Mouse (Mus musculus) stomach, postnatal 0 days (tissue): ENCODE measurements at regions not wholly inside any gene's neighbourhood (a gene's known extent, or its start where the extent isn't known, plus 50 kb on each side); places are given as distances from the start of the nearest gene placed in this dataset.

Source experiments
- ATAC-seq: fragments of 200-750 bp; cut with Nextera tagmentation; 2 replicates; pipeline ENCODE4 v1.8.0; 2017; ENCODE audit not compliant: low FRiP score, low TSS enrichment
- DNase-seq: peaks from one replicate; pipeline ENCODE4 v3.0.0-alpha.2; 2016; ENCODE audit warnings: low spot score
- H3K27ac ChIP-seq: fragments of 300-500 bp; sonication (generic); replicated peaks from 2 replicates; pipeline ENCODE4 v1.5.1; 2014; ENCODE audit warnings: mild to moderate bottlenecking, control low read depth
- H3K27me3 ChIP-seq: fragments of 300-500 bp; sonication (generic); 2 replicates; pipeline ENCODE4 v1.6.1; 2014; ENCODE audit warnings: low read length; ENCODE audit not compliant: control insufficient read depth, insufficient read depth
- H3K36me3 ChIP-seq: fragments of 300-500 bp; sonication (generic); 2 replicates; pipeline ENCODE4 v1.6.1; 2014; ENCODE audit warnings: low read length, mixed read lengths; ENCODE audit not compliant: control insufficient read depth, insufficient read depth
- H3K4me1 ChIP-seq: fragments of 300-500 bp; sonication (generic); replicated peaks from 2 replicates; pipeline ENCODE4 v1.6.1; 2014; ENCODE audit warnings: antibody characterized with exemption; ENCODE audit not compliant: control insufficient read depth, insufficient read depth
- H3K4me2 ChIP-seq: fragments of 300-500 bp; sonication (generic); replicated peaks from 2 replicates; pipeline ENCODE4 v1.6.1; 2014; ENCODE audit warnings: low read depth, mild to moderate bottlenecking, control low read depth, moderate library complexity
- H3K4me3 ChIP-seq: fragments of 300-500 bp; sonication (generic); 2 replicates; pipeline ENCODE4 v1.5.1; 2014; ENCODE audit warnings: low read depth, low read length, control low read depth
- H3K9ac ChIP-seq: fragments of 300-500 bp; sonication (generic); 2 replicates; pipeline ENCODE4 v1.6.1; 2014; ENCODE audit warnings: mild to moderate bottlenecking, low read length, control low read depth, mixed read lengths
- H3K9me3 ChIP-seq: fragments of 300-500 bp; sonication (generic); 2 replicates; pipeline ENCODE4 v1.6.1; 2016; ENCODE audit warnings: low read length; ENCODE audit not compliant: control insufficient read depth
- CTCF ChIP-seq: IDR thresholded peaks from 2 replicates; pipeline ENCODE4 v1.5.1; 2016; ENCODE audit warnings: antibody characterized with exemption, low read depth, mild to moderate bottlenecking, moderate library complexity
- EP300 ChIP-seq: optimal IDR thresholded peaks from 2 replicates; pipeline ENCODE3; 2016; ENCODE audit warnings: antibody characterized with exemption
- WGBS: fragments of 180-500 bp; shearing (Covaris S2); extraction: QIAGEN DNeasy Blood & Tissue Kit; methylation state at CpG from one replicate; pipeline ENCODE4 v1.1.7; 2014; 5-methylcytosine and 5-hydroxymethylcytosine counted together

GRCm38 (mm10) chr10:46819133-46819532 is 1241.5 kb downstream of the Hace1 start:
- H3K9me3 ChIP-seq: no peaks in the 10 kb centered on the region
- H3K27me3 ChIP-seq: no peaks in the 10 kb centered on the region
- no peaks in the 10 kb centered on the region for H3K4me1 ChIP-seq
- ATAC-seq (no peak), DNase-seq (no peak)
- no peak overlapping the region for H3K9ac ChIP-seq
- no peaks in the 10 kb centered on the region for H3K36me3 ChIP-seq
- no peak overlapping the region for H3K4me3 ChIP-seq
- no peak overlapping the region for H3K27ac ChIP-seq
- H3K4me2 ChIP-seq: no peak overlapping the region
- WGBS: 77% methylated on average over 2 of the region's 2 CpGs
- TF ChIP-seq EP300: no peak
- TF ChIP-seq CTCF: no peak

- Histone ChIP-seq H3K27me3 (no peaks in the 10 kb centered on the region), H3K4me2 (no peak overlapping the region), H3K27ac (no peak overlapping the region), H3K4me3 (no peak overlapping the region), H3K9ac (no peak overlapping the region), H3K36me3 (no peaks in the 10 kb centered on the region), H3K9me3 (no peaks in the 10 kb centered on the region), H3K4me1 (no peaks in the 10 kb centered on the region)
- TF ChIP-seq CTCF (no peak), EP300 (no peak)
- DNase-seq: no peak
- ATAC-seq: no peak
- 97% methylated on average over 1 of the region's 1 CpGs for WGBS
These were observed 1242.3 kb downstream of the Hace1 start for GRCm38 (mm10) chr10:46819965-46820364.

DNA sequence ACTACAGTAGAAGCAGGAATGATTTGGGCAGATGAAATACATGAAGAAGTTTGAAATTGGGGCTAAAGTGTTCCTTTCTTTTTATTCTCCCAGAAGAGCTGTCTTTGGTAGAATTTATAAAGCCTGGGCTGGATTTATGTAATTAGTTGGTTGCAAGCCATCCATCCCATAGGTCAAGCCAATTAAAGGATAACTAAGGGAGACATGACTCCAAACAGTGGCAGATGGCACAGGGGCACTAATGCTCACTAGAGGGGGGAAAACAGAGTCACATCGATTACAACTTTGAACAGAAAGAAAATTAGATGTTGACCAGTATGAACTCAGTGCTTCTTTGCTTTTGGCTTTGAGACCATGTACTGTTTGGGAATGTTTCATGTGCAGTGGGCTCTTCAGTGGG is 1246.2 kb downstream of the Hace1 start:
- H3K27ac ChIP-seq: no peak overlapping the region
- H3K27me3 ChIP-seq: no peaks in the 10 kb centered on the region
- H3K9me3 ChIP-seq: no peaks in the 10 kb centered on the region
- no peaks in the 10 kb centered on the region for H3K4me1 ChIP-seq
- WGBS: 65% methylated on average over 1 of the region's 1 CpGs
- no peak overlapping the region for H3K4me3 ChIP-seq
- no peaks in the 10 kb centered on the region for H3K36me3 ChIP-seq
- TF ChIP-seq EP300 (no peak), CTCF (no peak)
- DNase-seq (no peak), ATAC-seq (no peak)
- H3K9ac ChIP-seq: no peak overlapping the region
- H3K4me2 ChIP-seq: no peak overlapping the region

GRCm38 (mm10) chr10:46826012-46826411 is 1248.4 kb downstream of the Hace1 start:
- H3K9me3 ChIP-seq: no peaks in the 10 kb centered on the region
- TF ChIP-seq EP300 (no peak), CTCF (no peak)
- no peaks in the 10 kb centered on the region for H3K27me3 ChIP-seq
- H3K9ac ChIP-seq: no peak overlapping the region
- 47% methylated on average over 3 of the region's 3 CpGs for WGBS
- no peak overlapping the region for H3K4me3 ChIP-seq
- no peak overlapping the region for H3K27ac ChIP-seq
- H3K4me2 ChIP-seq: no peak overlapping the region
- no peaks in the 10 kb centered on the region for H3K36me3 ChIP-seq
- no peak for ATAC-seq
- H3K4me1 ChIP-seq: no peaks in the 10 kb centered on the region
- no peak for DNase-seq

GRCm38 (mm10) chr10:46826639-46827038 is 1249.0 kb downstream of the Hace1 start:
- WGBS: 71% methylated on average over 1 of the region's 1 CpGs
- H3K4me3 ChIP-seq: no peak overlapping the region
- ATAC-seq (no peak), DNase-seq (no peak)
- no peaks in the 10 kb centered on the region for H3K4me1 ChIP-seq
- no peaks in the 10 kb centered on the region for H3K27me3 ChIP-seq
- no peak overlapping the region for H3K27ac ChIP-seq
- no peaks in the 10 kb centered on the region for H3K36me3 ChIP-seq
- H3K4me2 ChIP-seq: no peak overlapping the region
- H3K9ac ChIP-seq: no peak overlapping the region
- no peak for TF ChIP-seq EP300
- TF ChIP-seq CTCF: no peak
- H3K9me3 ChIP-seq: no peaks in the 10 kb centered on the region

DNA sequence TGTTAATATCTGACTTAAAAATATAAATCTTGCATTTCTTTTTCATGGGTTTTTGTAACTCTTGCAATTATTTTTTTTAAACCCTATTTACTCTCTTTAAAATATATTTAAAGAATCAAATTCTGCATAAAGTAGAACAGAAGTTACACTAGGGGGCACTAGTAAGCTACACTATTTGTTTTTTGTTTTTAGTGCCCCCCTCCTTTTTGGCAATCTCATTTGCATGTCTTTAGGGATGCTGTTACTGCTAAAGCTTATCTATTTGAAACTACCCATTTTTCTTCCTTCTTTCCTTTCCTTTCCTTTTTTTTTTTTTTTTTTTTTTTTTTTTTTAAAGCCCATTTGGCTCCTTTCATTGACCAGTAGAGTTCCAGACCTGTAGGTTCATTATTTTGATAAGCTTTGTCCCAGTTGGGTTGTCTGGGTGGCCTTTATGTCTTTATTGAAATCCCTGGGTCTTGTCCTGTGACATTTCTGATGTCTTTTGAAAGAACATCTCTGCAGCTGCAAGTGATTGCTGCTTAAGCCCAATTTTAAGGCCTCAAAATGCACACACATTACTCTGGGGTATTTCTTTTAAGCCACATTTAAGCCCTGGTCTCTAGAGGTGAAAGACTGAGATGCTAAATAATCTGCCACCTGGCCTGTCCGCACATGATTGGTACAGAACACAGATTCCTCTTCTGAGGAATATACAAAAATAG is 1249.6 kb downstream of the Hace1 start:
- peak; percentile 24 for TF ChIP-seq CTCF
- no peak for TF ChIP-seq EP300
- no peak overlapping the region for H3K27ac ChIP-seq
- 53% methylated on average over 1 of the region's 1 CpGs for WGBS
- ATAC-seq (no peak), DNase-seq (no peak)
- no peaks in the 10 kb centered on the region for H3K9me3 ChIP-seq
- H3K4me3 ChIP-seq: no peak overlapping the region
- H3K36me3 ChIP-seq: no peaks in the 10 kb centered on the region
- no peaks in the 10 kb centered on the region for H3K27me3 ChIP-seq
- H3K4me1 ChIP-seq: no peaks in the 10 kb centered on the region
- H3K9ac ChIP-seq: no peak overlapping the region
- no peak overlapping the region for H3K4me2 ChIP-seq
